Mouse (Mus musculus): Measurements from ENCODE around the gene Il11ra1.

DNA sequence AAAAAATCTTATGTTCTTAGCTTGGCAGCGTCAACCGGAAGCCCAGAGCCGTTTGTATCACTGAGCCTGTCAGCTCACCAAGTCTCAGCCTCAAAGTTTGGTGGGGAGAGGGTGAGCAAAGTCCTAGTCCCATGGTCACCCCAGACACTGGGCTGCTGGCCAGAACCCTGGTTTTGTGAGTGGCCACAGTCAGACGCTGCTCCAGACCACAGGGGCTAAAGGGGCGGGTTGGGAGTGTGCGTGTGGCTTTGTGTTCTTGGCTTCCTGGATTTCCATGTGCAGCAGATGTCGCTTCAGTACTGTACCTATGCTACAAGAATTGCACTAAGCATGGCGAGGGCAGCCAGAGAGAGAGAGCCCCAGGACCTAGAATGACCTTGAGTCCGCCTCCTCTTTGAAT, 59.4 kb downstream of the Il11ra1 start:
- no peak for TF ChIP-seq FLI1 (IDR thresholded peaks at IDR 0.05; ENCODE audit: low read length)
- no peak for TF ChIP-seq GATA1 (IDR thresholded peaks at IDR 0.05; ENCODE audit: borderline replicate concordance, low read length)
